Mouse (Mus musculus): Measurements from ENCODE around the gene Zfp597. TPM values are rescaled to one million over a fixed set of nuclear protein-coding genes. Genes with fewer than 3 reads are reported as not detected.
"Not testable (repeated sequence)": the region's sequence is repeated elsewhere in the genome, so short reads cannot be mapped to it uniquely, and the experiment has no call there.

The Zfp597 gene
- polyA plus RNA-seq, 1 experiment from 2014 or later = 12.7 TPM

- H3K27ac ChIP-seq (ENCODE audit: low read depth, low read length) = peak within 1 kb of the TSS; percentile 52; the same call in 1 of the 2 replicates
- ATAC-seq = peak; percentile 98
- 5% methylated on average over 47 of the region's 47 CpGs for WGBS
- peak within 1 kb of the TSS; percentile 67 for H3K9ac ChIP-seq (ENCODE audit: low read depth, low read length)
- H3K4me1 ChIP-seq (ENCODE audit: control insufficient read depth, insufficient read depth, low read depth, low read length) = peaks cover 9% of the 10 kb centered on the region
- peak within 1 kb of the TSS; percentile 78 for H3K4me2 ChIP-seq (ENCODE audit: low read length)
- 0 out of 2 replicates have a peak, but pooled peaks cover 3% of the 10 kb centered on the region for H3K36me3 ChIP-seq (ENCODE audit: control insufficient read depth, insufficient read depth, low read length)
- peak within 1 kb of the TSS; percentile 58 for H3K4me3 ChIP-seq (ENCODE audit: low read length)
- no peaks in the 10 kb centered on the region for H3K9me3 ChIP-seq (ENCODE audit: control insufficient read depth, low read length)
- H3K27me3 ChIP-seq (replicated peaks; ENCODE audit: control insufficient read depth, insufficient read depth, low read length) = no peaks in the 10 kb centered on the region
Measured at GRCm38 (mm10) chr16:3872216-3873047, 11.9 kb downstream of the Zfp597 start, which contains the start of gene Naa60. TSS of gene Naa60 (plus strand) at chr16:3872375.

GRCm38 (mm10) chr16:3871815-3872214, 12.5 kb downstream of the Zfp597 start:
- H3K27ac ChIP-seq (ENCODE audit: low read depth, low read length) = peak overlapping the region; percentile 21; the same call in 1 of the 2 replicates

GRCm38 (mm10) chr16:3859254-3859653, 25.1 kb downstream of the Zfp597 start:
- Histone ChIP-seq H3K9ac (ENCODE audit: low read depth, low read length) (no peak overlapping the region), H3K9me3 (ENCODE audit: control insufficient read depth, low read length) (no peaks in the 10 kb centered on the region), H3K27me3 (replicated peaks; ENCODE audit: control insufficient read depth, insufficient read depth, low read length) (no peaks in the 10 kb centered on the region), H3K4me1 (ENCODE audit: control insufficient read depth, insufficient read depth, low read depth, low read length) (no peaks in the 10 kb centered on the region), H3K4me2 (ENCODE audit: low read length) (no peak overlapping the region), H3K4me3 (ENCODE audit: low read length) (no peak overlapping the region), H3K27ac (ENCODE audit: low read depth, low read length) (no peak overlapping the region), H3K36me3 (ENCODE audit: control insufficient read depth, insufficient read depth, low read length) (peaks cover 7% of the 10 kb centered on the region; the same call in 1 of the 2 replicates)
- ATAC-seq = no peak
- WGBS = 90% methylated on average over 4 of the region's 4 CpGs

More at GRCm38 (mm10) chr16:3871815-3872214, 12.5 kb downstream of the Zfp597 start:
- 1% methylated on average over 16 of the region's 16 CpGs for WGBS
- H3K4me3 ChIP-seq (ENCODE audit: low read length) = peak overlapping the region; percentile 58
- H3K4me2 ChIP-seq (ENCODE audit: low read length) = peak overlapping the region; percentile 78
- H3K27me3 ChIP-seq (replicated peaks; ENCODE audit: control insufficient read depth, insufficient read depth, low read length) = no peaks in the 10 kb centered on the region
- H3K4me1 ChIP-seq (ENCODE audit: control insufficient read depth, insufficient read depth, low read depth, low read length) = peaks cover 9% of the 10 kb centered on the region
- no peaks in the 10 kb centered on the region for H3K9me3 ChIP-seq (ENCODE audit: control insufficient read depth, low read length)
- peak overlapping the region; percentile 67 for H3K9ac ChIP-seq (ENCODE audit: low read depth, low read length)
- H3K36me3 ChIP-seq (ENCODE audit: control insufficient read depth, insufficient read depth, low read length) = 0 out of 2 replicates have a peak, but pooled peaks cover 3% of the 10 kb centered on the region
- no peak; the same call in 1 of the 2 replicates for ATAC-seq

- Histone ChIP-seq H3K27ac (ENCODE audit: low read depth, low read length) (no peak overlapping the region), H3K9ac (ENCODE audit: low read depth, low read length) (no peak overlapping the region), H3K4me1 (ENCODE audit: control insufficient read depth, insufficient read depth, low read depth, low read length) (no peaks in the 10 kb centered on the region), H3K4me2 (ENCODE audit: low read length) (no peak overlapping the region), H3K27me3 (replicated peaks; ENCODE audit: control insufficient read depth, insufficient read depth, low read length) (no peaks in the 10 kb centered on the region), H3K9me3 (ENCODE audit: control insufficient read depth, low read length) (no peaks in the 10 kb centered on the region), H3K36me3 (ENCODE audit: control insufficient read depth, insufficient read depth, low read length) (peaks cover 3% of the 10 kb centered on the region; the same call in 1 of the 2 replicates), H3K4me3 (ENCODE audit: low read length) (no peak overlapping the region)
- WGBS = 86% methylated on average over 1 of the region's 1 CpGs
- no peak for ATAC-seq
Measured at GRCm38 (mm10) chr16:3855776-3856175, 28.6 kb downstream of the Zfp597 start.

GRCm38 (mm10) chr16:3854437-3855182, 29.8 kb downstream of the Zfp597 start:
- 47% methylated on average over 11 of the region's 11 CpGs for WGBS
- Histone ChIP-seq H3K9me3 (ENCODE audit: control insufficient read depth, low read length) (no peaks in the 10 kb centered on the region), H3K4me3 (ENCODE audit: low read length) (no peak overlapping the region), H3K36me3 (ENCODE audit: control insufficient read depth, insufficient read depth, low read length) (no peaks in the 10 kb centered on the region), H3K27me3 (replicated peaks; ENCODE audit: control insufficient read depth, insufficient read depth, low read length) (no peaks in the 10 kb centered on the region), H3K27ac (ENCODE audit: low read depth, low read length) (no peak overlapping the region), H3K9ac (ENCODE audit: low read depth, low read length) (no peak overlapping the region), H3K4me2 (ENCODE audit: low read length) (no peak overlapping the region), H3K4me1 (ENCODE audit: control insufficient read depth, insufficient read depth, low read depth, low read length) (no peaks in the 10 kb centered on the region)
- ATAC-seq = no peak

GRCm38 (mm10) chr16:3852586-3852985, 31.8 kb downstream of the Zfp597 start:
- H3K9me3 ChIP-seq (ENCODE audit: control insufficient read depth, low read length) = no peaks in the 10 kb centered on the region
- H3K27me3 ChIP-seq (replicated peaks; ENCODE audit: control insufficient read depth, insufficient read depth, low read length) = no peaks in the 10 kb centered on the region
- no peak for ATAC-seq
- H3K4me2 ChIP-seq (ENCODE audit: low read length) = no peak overlapping the region
- H3K4me3 ChIP-seq (ENCODE audit: low read length) = no peak overlapping the region
- H3K9ac ChIP-seq (ENCODE audit: low read depth, low read length) = no peak overlapping the region
- 38% methylated on average over 12 of the region's 12 CpGs for WGBS
- peaks cover 7% of the 10 kb centered on the region for H3K4me1 ChIP-seq (ENCODE audit: control insufficient read depth, insufficient read depth, low read depth, low read length)
- no peak overlapping the region for H3K27ac ChIP-seq (ENCODE audit: low read depth, low read length)
- H3K36me3 ChIP-seq (ENCODE audit: control insufficient read depth, insufficient read depth, low read length) = no peaks in the 10 kb centered on the region

- not testable (repeated sequence) for H3K9ac ChIP-seq (ENCODE audit: low read depth, low read length); ATAC-seq; H3K9me3 ChIP-seq (ENCODE audit: control insufficient read depth, low read length); H3K36me3 ChIP-seq (ENCODE audit: control insufficient read depth, insufficient read depth, low read length); H3K27me3 ChIP-seq (replicated peaks; ENCODE audit: control insufficient read depth, insufficient read depth, low read length); H3K4me2 ChIP-seq (ENCODE audit: low read length); H3K4me3 ChIP-seq (ENCODE audit: low read length); H3K27ac ChIP-seq (ENCODE audit: low read depth, low read length)
- H3K4me1 ChIP-seq (ENCODE audit: control insufficient read depth, insufficient read depth, low read depth, low read length) = peaks cover 11% of the 10 kb centered on the region
- WGBS = 87% methylated on average over 12 of the region's 13 CpGs
Measured at GRCm38 (mm10) chr16:3851301-3851700, 33.1 kb downstream of the Zfp597 start.

- H3K9me3 ChIP-seq (ENCODE audit: control insufficient read depth, low read length) = no peaks in the 10 kb centered on the region
- ATAC-seq = no peak
- H3K36me3 ChIP-seq (ENCODE audit: control insufficient read depth, insufficient read depth, low read length) = no peaks in the 10 kb centered on the region
- no peak overlapping the region for H3K4me2 ChIP-seq (ENCODE audit: low read length)
- no peak overlapping the region for H3K27ac ChIP-seq (ENCODE audit: low read depth, low read length)
- WGBS = 72% methylated on average over 3 of the region's 3 CpGs
- H3K4me3 ChIP-seq (ENCODE audit: low read length) = no peak overlapping the region
- H3K27me3 ChIP-seq (replicated peaks; ENCODE audit: control insufficient read depth, insufficient read depth, low read length) = no peaks in the 10 kb centered on the region
- H3K9ac ChIP-seq (ENCODE audit: low read depth, low read length) = no peak overlapping the region
- H3K4me1 ChIP-seq (ENCODE audit: control insufficient read depth, insufficient read depth, low read depth, low read length) = peaks cover 11% of the 10 kb centered on the region
Measured at GRCm38 (mm10) chr16:3848416-3848815, 35.9 kb downstream of the Zfp597 start.

GRCm38 (mm10) chr16:3847871-3848270, 36.5 kb downstream of the Zfp597 start:
- H3K27me3 ChIP-seq (replicated peaks; ENCODE audit: control insufficient read depth, insufficient read depth, low read length) = no peaks in the 10 kb centered on the region
- no peak for ATAC-seq

More at GRCm38 (mm10) chr16:3847871-3848270, 36.5 kb downstream of the Zfp597 start:
- H3K4me1 ChIP-seq (ENCODE audit: control insufficient read depth, insufficient read depth, low read depth, low read length) = peaks cover 11% of the 10 kb centered on the region
- WGBS = 69% methylated on average over 4 of the region's 4 CpGs
- peak overlapping the region; percentile 86 for H3K9ac ChIP-seq (ENCODE audit: low read depth, low read length)
- H3K27ac ChIP-seq (ENCODE audit: low read depth, low read length) = no peak overlapping the region
- no peaks in the 10 kb centered on the region for H3K36me3 ChIP-seq (ENCODE audit: control insufficient read depth, insufficient read depth, low read length)
- H3K9me3 ChIP-seq (ENCODE audit: control insufficient read depth, low read length) = no peaks in the 10 kb centered on the region
- H3K4me3 ChIP-seq (ENCODE audit: low read length) = peak overlapping the region; percentile 72
- peak overlapping the region; percentile 81 for H3K4me2 ChIP-seq (ENCODE audit: low read length)

Measured in hindbrain, embryonic 16.5 days (tissue).